Mouse (Mus musculus) gastrocnemius, postnatal 25 days (tissue): ENCODE data around the gene Gabrd. TPM values are rescaled to one million over a fixed set of nuclear protein-coding genes. Genes with fewer than 3 reads are reported as not detected.
A peak's percentile ranks its signal among the peaks of the same experiment; 100 is the strongest.

Experiments used
- DNase-seq: peaks from one replicate; pipeline ENCODE4 v3.0.0; 2022
- total RNA-seq, 2 experiments: library from RNA; stranded (reverse); gene quantifications; 1 replicate in 1 of 2; 2 replicates in 1 of 2; pipeline ENCODE4 v1.2.3; 2021

Gabrd gene
- total RNA-seq, 2 experiments from 2014 or later, result 0.56 to 1.3 TPM

- no peak for DNase-seq
These were observed 14.6 kb downstream of the Gabrd start for GRCm38 (mm10) chr4:155383326-155383725.

- no peak for DNase-seq
These were observed 15.2 kb downstream of the Gabrd start for GRCm38 (mm10) chr4:155382752-155383151.

- DNase-seq, result no peak
These were observed 15.9 kb downstream of the Gabrd start for GRCm38 (mm10) chr4:155381974-155382373.

- no peak for DNase-seq
These were observed 25.8 kb downstream of the Gabrd start for GRCm38 (mm10) chr4:155371797-155372735.

GRCm38 (mm10) chr4:155370737-155371715 is 26.9 kb downstream of the Gabrd start:
- no peak for DNase-seq

- peak; percentile 43 for DNase-seq
These were observed 29.2 kb downstream of the Gabrd start for GRCm38 (mm10) chr4:155368684-155369083.

- DNase-seq, result no peak
These were observed 30.2 kb downstream of the Gabrd start for GRCm38 (mm10) chr4:155367739-155368138.

- DNase-seq, result no peak
These were observed 31.1 kb downstream of the Gabrd start for GRCm38 (mm10) chr4:155366784-155367183.

GRCm38 (mm10) chr4:155362443-155362842 is 35.5 kb downstream of the Gabrd start:
- no peak for DNase-seq

GRCm38 (mm10) chr4:155361303-155361791 is 36.6 kb downstream of the Gabrd start, which contains the start of gene Prkcz:
TSS of gene Prkcz (minus strand) at chr4:155361361.
- DNase-seq, result peak; percentile 82

- DNase-seq, result no peak
These were observed 37.1 kb downstream of the Gabrd start for GRCm38 (mm10) chr4:155360856-155361255.

GRCm38 (mm10) chr4:155359560-155360464 is 38.1 kb downstream of the Gabrd start:
- no peak for DNase-seq

- no peak for DNase-seq
These were observed 40.3 kb downstream of the Gabrd start for GRCm38 (mm10) chr4:155357601-155358000.

- DNase-seq, result no peak
These were observed 41.6 kb downstream of the Gabrd start for GRCm38 (mm10) chr4:155356354-155356753.

GRCm38 (mm10) chr4:155354546-155354945 is 43.4 kb downstream of the Gabrd start:
- DNase-seq, result no peak

GRCm38 (mm10) chr4:155354035-155354434 is 43.9 kb downstream of the Gabrd start:
- DNase-seq, result no peak

GRCm38 (mm10) chr4:155352581-155352980 is 45.3 kb downstream of the Gabrd start:
- DNase-seq, result no peak

- DNase-seq, result no peak
These were observed 51.6 kb downstream of the Gabrd start for GRCm38 (mm10) chr4:155346350-155346749.

GRCm38 (mm10) chr4:155345608-155345953 is 52.3 kb downstream of the Gabrd start:
- DNase-seq, result peak; percentile 39

- DNase-seq, result no peak
These were observed 53.0 kb downstream of the Gabrd start for GRCm38 (mm10) chr4:155344716-155345607.
